Mouse (Mus musculus) MEL-GATA-1-ER (cell line): ENCODE data around the gene Vmn1r196.
"Not testable (repeated sequence)": the region's sequence is repeated elsewhere in the genome, so short reads cannot be mapped to it uniquely, and the experiment has no call there.

Source experiments
- DNase-seq: peaks from one replicate; pipeline ENCODE4 v3.0.0-alpha.2; 2012; ENCODE audit warnings: low read depth; ENCODE audit errors: extremely low read depth

Vmn1r196 gene

DNA sequence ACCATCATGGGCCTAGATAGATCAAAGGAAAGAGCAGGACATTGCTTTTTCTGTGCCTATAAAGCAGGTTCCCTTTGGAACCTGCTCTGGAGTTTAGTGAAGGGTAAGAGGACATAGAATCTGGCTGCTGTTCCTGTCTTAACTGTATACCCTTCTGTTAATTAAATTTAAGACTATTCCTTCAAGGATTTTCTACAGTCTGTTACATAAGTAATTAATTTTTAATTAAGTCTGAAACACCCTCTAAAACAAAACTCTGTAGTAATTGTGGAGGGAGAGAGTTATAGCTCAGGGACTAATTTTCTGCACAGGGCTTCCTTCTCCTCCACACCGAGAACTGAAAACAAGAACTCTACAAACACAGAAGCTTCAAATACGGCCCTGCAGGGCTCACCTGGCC is at the start of gene Vmn1r196:
Vmn1r196 (plus strand) TSS at position 301 of the 400 bp plus-strand sequence.
- no peak for DNase-seq

GRCm38 (mm10) chr13:22243915-22244314 is 45.8 kb upstream of the Vmn1r196 start, which contains the start of gene Vmn1r194:
Gene Vmn1r194 (plus strand): TSS chr13:22244215.
- DNase-seq, result no peak

- not testable (repeated sequence) for DNase-seq
Measured at GRCm38 (mm10) chr13:22270222-22270621, 19.5 kb upstream of the Vmn1r196 start, which contains the start of gene Vmn1r195. Gene Vmn1r195 (plus strand): TSS chr13:22270522.

DNA sequence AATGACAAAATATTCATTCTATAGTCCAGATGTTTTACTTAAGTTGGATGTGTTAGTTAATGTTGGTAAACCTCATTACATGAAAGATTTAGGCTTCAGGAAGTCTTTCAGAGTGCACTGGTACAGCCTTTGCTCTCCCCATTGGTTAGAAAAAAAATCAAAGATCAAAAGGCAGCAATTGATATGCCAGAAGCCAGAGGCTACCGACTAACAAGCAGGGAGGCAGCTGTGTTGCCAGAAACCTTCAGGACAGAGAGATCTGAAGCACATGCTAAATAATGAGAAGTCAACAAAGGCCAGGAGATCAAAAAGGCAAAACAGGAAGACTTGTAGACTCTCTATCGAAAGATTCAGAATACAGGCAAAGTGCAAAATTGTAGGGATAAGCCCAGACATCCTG is 18.0 kb upstream of the Vmn1r196 start:
- DNase-seq, result no peak

DNA sequence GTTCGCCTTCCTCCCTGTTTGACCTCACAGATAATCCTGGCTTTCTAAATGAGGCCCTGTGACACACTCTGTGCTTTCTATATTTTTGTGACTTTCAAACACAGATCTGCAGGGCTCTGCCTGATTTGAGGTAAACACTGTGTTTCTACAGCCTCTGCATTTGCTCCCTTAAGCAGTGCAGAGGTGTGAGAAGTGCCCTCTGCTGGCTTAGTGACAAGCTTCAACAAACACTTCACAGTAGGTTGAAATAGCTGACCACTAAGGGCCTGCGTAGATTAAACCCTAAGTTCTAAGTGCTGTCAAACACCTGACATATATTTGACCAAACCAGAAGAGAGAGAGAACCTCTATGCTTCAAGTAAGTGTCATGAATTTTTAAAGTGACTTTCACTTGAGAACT is 5.1 kb upstream of the Vmn1r196 start:
- DNase-seq, result no peak

GRCm38 (mm10) chr13:22308075-22308474 is 18.4 kb downstream of the Vmn1r196 start:
- not testable (repeated sequence) for DNase-seq

- no peak for DNase-seq
Measured at GRCm38 (mm10) chr13:22315361-22315760, 25.6 kb downstream of the Vmn1r196 start.

GRCm38 (mm10) chr13:22317366-22317765 is 27.6 kb downstream of the Vmn1r196 start:
- DNase-seq, result no peak

DNA sequence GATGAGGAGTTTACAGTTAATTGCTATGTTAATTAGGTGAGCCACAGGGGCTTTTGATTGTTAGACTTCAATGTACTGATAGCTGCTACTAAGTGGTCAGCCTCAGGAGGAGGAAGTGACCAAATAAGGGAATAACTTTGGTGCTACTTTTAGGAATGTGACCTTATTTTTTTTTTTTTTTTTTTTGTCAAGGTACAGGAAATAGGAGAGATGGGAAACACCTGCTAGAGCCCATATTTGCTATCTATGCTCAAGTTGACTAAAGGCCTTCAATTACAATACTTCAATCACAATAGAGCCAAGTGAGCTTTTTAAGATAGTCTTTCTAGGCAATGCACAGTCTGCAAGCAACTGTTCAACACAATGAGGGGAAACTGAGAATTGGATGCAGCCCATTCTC is 30.4 kb downstream of the Vmn1r196 start:
- DNase-seq, result no peak

DNA sequence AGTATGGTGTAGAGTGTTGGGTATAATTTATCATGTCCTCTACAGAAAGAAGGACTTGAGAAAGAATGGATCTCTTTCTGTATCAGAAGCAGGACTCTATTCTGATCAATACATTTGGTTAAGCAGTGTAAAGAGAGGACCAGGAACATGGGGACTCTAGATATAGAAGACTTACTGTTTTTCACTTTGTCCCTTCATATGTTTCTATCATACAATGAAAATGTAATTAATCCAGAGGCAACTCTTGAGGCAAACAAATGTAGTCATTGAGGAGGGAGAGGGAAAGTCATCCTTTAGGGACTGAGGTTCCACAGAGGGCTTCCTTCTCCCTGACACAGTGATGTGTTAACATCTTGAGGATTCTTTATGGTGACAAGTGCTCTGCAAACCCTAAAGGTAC is 34.6 kb downstream of the Vmn1r196 start, which contains the start of gene Vmn1r197:
Vmn1r197 (plus strand) TSS at position 301 of the 400 bp plus-strand sequence.
- no peak for DNase-seq

DNA sequence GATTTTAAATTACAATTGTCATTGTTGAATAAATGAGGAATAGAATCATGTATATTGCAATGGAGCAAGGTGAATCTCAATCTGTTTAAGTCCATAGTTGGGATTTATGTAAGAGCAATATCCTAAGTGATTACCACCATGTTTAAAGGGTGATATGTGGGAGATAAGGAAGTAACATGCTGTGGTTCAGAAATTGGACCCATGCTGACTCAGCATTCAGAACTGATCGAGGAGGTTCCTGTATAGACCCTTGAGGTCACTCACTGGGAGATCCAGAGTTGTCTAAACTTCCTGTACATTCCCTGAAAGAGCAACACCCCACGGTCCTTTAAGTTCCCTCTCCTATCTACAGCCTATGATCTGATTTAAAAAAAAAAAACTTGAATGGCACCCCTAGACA is 43.5 kb downstream of the Vmn1r196 start:
- no peak for DNase-seq

DNA sequence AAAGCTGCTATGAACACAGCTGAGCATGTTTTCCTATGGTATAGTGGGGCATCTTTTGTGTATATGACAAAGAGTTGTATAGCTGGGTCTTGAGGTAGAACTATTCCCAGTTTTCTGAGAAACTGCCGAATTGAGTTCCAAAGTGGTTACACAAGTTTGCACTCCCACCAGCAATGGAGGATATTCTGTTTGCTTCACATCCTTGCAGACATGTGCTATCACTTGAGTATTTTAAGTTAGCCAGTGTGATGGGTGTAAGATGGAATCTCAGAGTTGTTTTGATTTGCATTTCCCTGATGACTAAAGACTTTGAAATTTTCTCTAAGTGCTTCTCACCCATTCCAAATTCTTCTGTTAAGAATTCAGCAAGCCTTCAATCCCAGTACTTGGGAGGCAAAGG is 45.8 kb downstream of the Vmn1r196 start:
- no peak for DNase-seq
